Mouse (Mus musculus): ENCODE measurements around the gene Ptpro.

DNA sequence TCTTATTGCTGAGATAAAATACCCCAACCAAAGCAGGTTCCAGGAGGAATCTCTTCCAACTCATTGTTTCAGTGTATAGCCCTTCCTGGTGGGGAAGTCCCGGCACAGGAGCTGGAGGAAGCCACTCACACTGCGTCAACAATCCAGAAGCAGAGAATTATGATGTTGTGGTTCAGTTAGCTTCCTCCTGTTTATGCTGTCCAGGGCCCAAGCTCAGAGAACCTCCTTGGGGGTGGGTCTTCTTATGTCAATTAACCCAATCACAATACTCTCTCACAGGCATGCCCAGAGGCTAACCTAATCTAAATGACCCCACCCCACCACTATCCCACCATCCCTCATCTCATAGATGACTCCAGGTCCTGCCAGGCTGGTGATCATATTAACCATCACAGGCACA is 160.9 kb downstream of the Ptpro start:
- TF ChIP-seq ZC3H11A (IDR thresholded peaks at IDR 0.05; ENCODE audit: borderline replicate concordance, low read depth, low read length) = no peak
- TF ChIP-seq MAFK (IDR thresholded peaks at IDR 0.05; ENCODE audit: insufficient read depth, low read depth, low read length) = no peak
- no peak for TF ChIP-seq CHD2 (IDR thresholded peaks at IDR 0.05; ENCODE audit: low read depth, low read length)
- no peak for TF ChIP-seq ZNF384 (IDR thresholded peaks at IDR 0.05; ENCODE audit: low read depth, low read length)
- TF ChIP-seq HCFC1 (IDR thresholded peaks at IDR 0.05; ENCODE audit: borderline replicate concordance, insufficient read depth, low read length) = no peak

All from ES-E14 (cell line).